Mouse (Mus musculus) spleen, postnatal 4 days (tissue): Measurements from ENCODE around the gene Ltk.

Experiments
- DNase-seq, 2 experiments: peaks; one replicate each; pipeline ENCODE4 v3.0.0; 2022; ENCODE audit warnings: low spot score in 2 of 2

Gene Ltk

DNA sequence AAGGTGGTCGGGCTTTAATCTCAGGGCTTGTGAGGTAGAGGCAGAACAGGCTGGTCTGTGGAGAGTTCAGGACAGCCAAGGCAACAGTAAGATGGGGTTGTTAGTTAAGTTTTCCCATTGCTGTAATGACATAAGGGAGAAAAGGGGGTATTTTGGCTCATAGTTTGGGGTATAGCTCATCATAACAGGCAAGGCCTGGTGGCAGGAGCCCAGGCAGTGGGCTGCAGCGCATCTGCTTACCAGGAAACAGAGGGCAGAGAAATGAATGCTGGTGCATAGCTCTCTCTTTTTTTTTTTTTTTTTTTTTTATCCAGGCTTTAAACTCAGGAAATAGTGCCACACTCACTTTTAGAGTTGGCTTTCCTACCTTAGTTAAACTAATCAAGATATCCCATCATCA, 57.1 kb downstream of the Ltk start:
- DNase-seq = no peak
